Comparison of ENCODE assay signal across 10 mouse cellular contexts in the genomic region with DNA sequence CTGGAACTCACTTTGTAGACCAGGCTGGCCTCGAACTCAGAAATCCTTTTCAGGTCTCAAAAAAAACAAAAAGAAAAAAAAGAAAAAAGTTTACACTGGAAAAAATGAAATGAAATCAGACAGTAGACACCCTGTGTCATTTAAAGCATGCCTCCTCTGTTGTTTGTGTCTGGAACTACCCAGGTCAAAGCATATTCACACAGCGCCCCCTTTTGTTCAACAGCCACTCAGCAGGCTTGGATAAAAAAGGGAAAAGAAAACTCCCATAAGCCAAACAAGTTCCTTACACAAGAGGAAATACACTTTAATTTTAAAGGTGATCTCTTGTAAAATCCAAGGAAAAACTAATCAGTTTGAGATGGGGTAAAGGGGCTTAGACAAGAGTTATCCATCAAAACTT. TPM values are rescaled to one million over a fixed set of nuclear protein-coding genes. Genes with fewer than 3 reads are reported as not detected.
DNase-seq lines count a peak whose midpoint lies in the region; ATAC-seq and TF ChIP-seq lines count a peak whose summit lies in the region.
"Had no signal": no experiment of that assay in that cellular context is flagged by ENCODE, and none has a peak within 500 bp of the region (broad histone marks: within the 10 kb centered on the region; RNA-seq: fewer than 3 reads in every experiment).

No protein-coding gene starts in this region.

- H3K36me3 ChIP-seq in liver, postnatal 0 days (replicated peaks; ENCODE audit: insufficient read depth, low read length) = no peaks in the 10 kb centered on the region
- H3K36me3 ChIP-seq in forebrain, embryonic 11.5 days (ENCODE audit: control insufficient read depth, insufficient read depth, low read length) = no peaks in the 10 kb centered on the region
- H3K36me3 ChIP-seq: embryonic facial prominence, embryonic 15.5 days; neural tube, embryonic 13.5 days had no signal

- H3K9ac ChIP-seq in liver, postnatal 0 days (replicated peaks) = no peak overlapping the region
- no peak overlapping the region for H3K9ac ChIP-seq in forebrain, embryonic 11.5 days (ENCODE audit: low read length)
- H3K9ac ChIP-seq: embryonic facial prominence, embryonic 15.5 days; neural tube, embryonic 13.5 days had no signal

- no peak overlapping the region for H3K4me2 ChIP-seq in liver, postnatal 0 days (ENCODE audit: low read depth, low read length)
- no peak overlapping the region for H3K4me2 ChIP-seq in forebrain, embryonic 11.5 days (ENCODE audit: low read depth, low read length, severe bottlenecking)
- H3K4me2 ChIP-seq: embryonic facial prominence, embryonic 15.5 days; neural tube, embryonic 13.5 days had no signal

- peak; percentile 79 for TF ChIP-seq CTCF in layer of hippocampus, adult 2 months (conservative IDR thresholded peaks at IDR 0.05)
- peak; percentile 70 for TF ChIP-seq CTCF in liver, postnatal 0 days (IDR thresholded peaks at IDR 0.05; ENCODE audit: low read depth)

- WGBS in liver, postnatal 0 days (ENCODE audit: insufficient replicate concordance) = 33% methylated on average over 2 of the region's 2 CpGs
- 45% methylated on average over 2 of the region's 2 CpGs for WGBS in forebrain, embryonic 11.5 days

- no peak for TF ChIP-seq EP300 in liver, postnatal 0 days (IDR thresholded peaks at IDR 0.05; ENCODE audit: low read depth)

- no peaks in the 10 kb centered on the region for H3K27me3 ChIP-seq in liver, postnatal 0 days (ENCODE audit: insufficient read depth, low read length)
- H3K27me3 ChIP-seq in forebrain, embryonic 11.5 days (ENCODE audit: control insufficient read depth, insufficient read depth, low read length) = no peaks in the 10 kb centered on the region
- H3K27me3 ChIP-seq: embryonic facial prominence, embryonic 15.5 days; neural tube, embryonic 13.5 days had no signal

- DNase-seq in cerebellum, postnatal 10 days = peak; percentile 44 to 54
- no peak for DNase-seq in layer of hippocampus, adult 2 months (ENCODE audit: low spot score in 2 of 2)
- DNase-seq in layer of hippocampus, adult 9-10 months (ENCODE audit: low spot score) = no peak
- peak; percentile 50 for DNase-seq in brain, adult 2 months (ENCODE audit: low read depth, low spot score)
- peak; percentile 45 for DNase-seq in liver, postnatal 0 days
- DNase-seq in c-Kit-positive CD71-positive TER-119-positive erythroid progenitor cells, embryonic 14.5 days (ENCODE audit: low spot score) = no peak
- DNase-seq in forebrain, embryonic 11.5 days (ENCODE audit: low spot score) = no peak

- peaks cover 2% of the 10 kb centered on the region; the same call in 1 of the 2 replicates for H3K4me1 ChIP-seq in liver, postnatal 0 days (ENCODE audit: insufficient read depth)
- no peaks in the 10 kb centered on the region for H3K4me1 ChIP-seq in forebrain, embryonic 11.5 days (replicated peaks; ENCODE audit: control insufficient read depth, insufficient read depth, low read length)
- H3K4me1 ChIP-seq: embryonic facial prominence, embryonic 15.5 days; neural tube, embryonic 13.5 days had no signal

- no peak overlapping the region for H3K27ac ChIP-seq in layer of hippocampus, adult 2 months
- H3K27ac ChIP-seq in liver, postnatal 0 days (ENCODE audit: low read depth) = no peak overlapping the region
- no peak overlapping the region for H3K27ac ChIP-seq in forebrain, embryonic 11.5 days (ENCODE audit: low read depth, low read length)
- H3K27ac ChIP-seq: embryonic facial prominence, embryonic 15.5 days; neural tube, embryonic 13.5 days had no signal

- no peak for ATAC-seq in cerebellum, adult (ENCODE audit: insufficient number of reproducible peaks, low FRiP score, low TSS enrichment)
- peak; percentile 56; the same call in 1 of the 2 replicates for ATAC-seq in liver, postnatal 0 days
- ATAC-seq in forebrain, embryonic 11.5 days (replicated peaks; ENCODE audit: low FRiP score) = no peak

- H3K4me3 ChIP-seq in layer of hippocampus, adult 2 months = no peak overlapping the region
- no peak overlapping the region for H3K4me3 ChIP-seq in liver, postnatal 0 days (ENCODE audit: low read depth, low read length)
- H3K4me3 ChIP-seq in forebrain, embryonic 11.5 days (ENCODE audit: low read depth, low read length) = no peak overlapping the region
- H3K4me3 ChIP-seq: embryonic facial prominence, embryonic 15.5 days; neural tube, embryonic 13.5 days had no signal

- no peaks in the 10 kb centered on the region for H3K9me3 ChIP-seq in liver, postnatal 0 days (ENCODE audit: low read length)
- no peaks in the 10 kb centered on the region for H3K9me3 ChIP-seq in forebrain, embryonic 11.5 days (ENCODE audit: control insufficient read depth, low read length)
- H3K9me3 ChIP-seq: embryonic facial prominence, embryonic 15.5 days; neural tube, embryonic 13.5 days had no signal

RNA-seq across cellular contexts. Expression of a gene that starts 21.4 kb away (rescaled TPM):
- 10 to 100 TPM; 41.5 to 44.1 TPM for total RNA-seq in layer of hippocampus, adult 2 months (2021)
- 39.9 and 45.7 TPM in 2 replicates for polyA plus RNA-seq in liver, postnatal 0 days (2015; fragmentation: Nextera tagmentation; extraction: Ambion mirVana)
- 4.0 and 4.3 TPM in 2 replicates for polyA plus RNA-seq in forebrain, embryonic 11.5 days (2014; fragmentation: Nextera tagmentation; extraction: Ambion mirVana)

Comparison
In these comparisons a context has a peak if more than half of its experiments do, and no peak if none do; other contexts are left out.
1. DNase-seq: peak in cerebellum, postnatal 10 days (2 of 2), brain, adult 2 months (single experiment) and liver, postnatal 0 days (single experiment); none in layer of hippocampus, adult 2 months (0 of 2), layer of hippocampus, adult 9-10 months (single experiment), c-Kit-positive CD71-positive TER-119-positive erythroid progenitor cells, embryonic 14.5 days (single experiment) and forebrain, embryonic 11.5 days (single experiment).